Mouse (Mus musculus) lung, embryonic 14.5 days (tissue): ENCODE data around the gene Epn2. TPM values are rescaled to one million over a fixed set of nuclear protein-coding genes. Genes with fewer than 3 reads are reported as not detected.

Experiments
- ATAC-seq: fragments of 200-750 bp; cut with Nextera tagmentation; 2 replicates; pipeline ENCODE4 v1.8.0; 2017; ENCODE audit warnings: mild to moderate bottlenecking, moderate TSS enrichment, moderate library complexity; ENCODE audit not compliant: insufficient read depth
- DNase-seq: peaks from one replicate; pipeline ENCODE4 v3.0.0-alpha.2; 2015
- H3K27ac ChIP-seq: fragments of 300-500 bp; sonication (generic); 2 replicates; pipeline ENCODE4 v1.5.1; 2014; ENCODE audit warnings: low read depth, mild to moderate bottlenecking, moderate library complexity
- H3K27me3 ChIP-seq: fragments of 300-500 bp; sonication (generic); 2 replicates; pipeline ENCODE4 v1.6.1; 2014; ENCODE audit warnings: low read length, control low read depth; ENCODE audit not compliant: insufficient read depth
- H3K36me3 ChIP-seq: fragments of 300-500 bp; sonication (generic); 2 replicates; pipeline ENCODE4 v1.6.1; 2014; ENCODE audit warnings: control low read depth; ENCODE audit not compliant: insufficient read depth
- H3K4me1 ChIP-seq: fragments of 300-500 bp; sonication (generic); 2 replicates; pipeline ENCODE4 v1.6.1; 2014; ENCODE audit warnings: antibody characterized with exemption, control low read depth; ENCODE audit not compliant: insufficient read depth
- H3K4me2 ChIP-seq: fragments of 300-500 bp; sonication (generic); 2 replicates; pipeline ENCODE4 v1.6.1; 2014; ENCODE audit warnings: mild to moderate bottlenecking
- H3K4me3 ChIP-seq: fragments of 300-500 bp; sonication (generic); 2 replicates; pipeline ENCODE4 v1.5.1; 2014; ENCODE audit warnings: low read depth, low read length
- H3K9ac ChIP-seq: fragments of 300-500 bp; sonication (generic); 2 replicates; pipeline ENCODE4 v1.6.1; 2014
- H3K9me3 ChIP-seq: fragments of 300-500 bp; sonication (generic); 2 replicates; pipeline ENCODE4 v1.6.1; 2016; ENCODE audit warnings: low read depth, low read length, control low read depth
- CTCF ChIP-seq: IDR thresholded peaks from 2 replicates; pipeline ENCODE4 v1.5.1; 2016; ENCODE audit warnings: antibody characterized with exemption, low read depth
- WGBS: fragments of 180-500 bp; shearing (Covaris S2); extraction: QIAGEN DNeasy Blood & Tissue Kit; methylation state at CpG from one replicate; pipeline ENCODE4 v1.1.7; 2014; 5-methylcytosine and 5-hydroxymethylcytosine counted together
- polyA plus RNA-seq: library from polyadenylated mRNA; unstranded; fragments of >200 nt; fragmentation: Nextera tagmentation; extraction: Ambion mirVana; gene quantifications from 2 replicates; pipeline ENCODE4 v1.2.1, GENCODE M21; 2014

The Epn2 gene
- polyA plus RNA-seq, 1 experiment from 2014 or later, result 30.0 TPM

GRCm38 (mm10) chr11:61612116-61612635 is 32.7 kb upstream of the Epn2 start:
- H3K27me3 ChIP-seq, result no peaks in the 10 kb centered on the region
- ATAC-seq (no peak), DNase-seq (peak; percentile 67)
- no peak for TF ChIP-seq CTCF
- H3K4me3 ChIP-seq, result no peak overlapping the region
- H3K36me3 ChIP-seq, result no peaks in the 10 kb centered on the region
- H3K27ac ChIP-seq, result no peak overlapping the region
- 38% methylated on average over 4 of the region's 4 CpGs for WGBS
- H3K9ac ChIP-seq, result no peak overlapping the region
- peaks cover 6% of the 10 kb centered on the region; the same call in 1 of the 2 replicates for H3K4me1 ChIP-seq
- no peaks in the 10 kb centered on the region for H3K9me3 ChIP-seq
- H3K4me2 ChIP-seq, result no peak overlapping the region

GRCm38 (mm10) chr11:61611197-61611596 is 31.7 kb upstream of the Epn2 start:
- peaks cover 6% of the 10 kb centered on the region; the same call in 1 of the 2 replicates for H3K4me1 ChIP-seq
- TF ChIP-seq CTCF, result no peak
- no peak overlapping the region for H3K4me2 ChIP-seq
- H3K9me3 ChIP-seq, result no peaks in the 10 kb centered on the region; the same call in 1 of the 2 replicates
- H3K9ac ChIP-seq, result no peak overlapping the region
- H3K27ac ChIP-seq, result no peak overlapping the region
- no peak for DNase-seq
- no peaks in the 10 kb centered on the region for H3K27me3 ChIP-seq
- H3K4me3 ChIP-seq, result no peak overlapping the region
- no peak for ATAC-seq
- H3K36me3 ChIP-seq, result no peaks in the 10 kb centered on the region
- 78% methylated on average over 3 of the region's 3 CpGs for WGBS

- no peaks in the 10 kb centered on the region for H3K36me3 ChIP-seq
- TF ChIP-seq CTCF, result no peak
- no peak overlapping the region for H3K27ac ChIP-seq
- H3K27me3 ChIP-seq, result no peaks in the 10 kb centered on the region
- no peak overlapping the region for H3K4me3 ChIP-seq
- 72% methylated on average over 4 of the region's 4 CpGs for WGBS
- no peak for DNase-seq
- no peak overlapping the region for H3K4me2 ChIP-seq
- no peak overlapping the region for H3K9ac ChIP-seq
- H3K9me3 ChIP-seq, result no peaks in the 10 kb centered on the region; the same call in 1 of the 2 replicates
- no peak for ATAC-seq
- no peaks in the 10 kb centered on the region for H3K4me1 ChIP-seq
Observed at GRCm38 (mm10) chr11:61608072-61608471, 28.6 kb upstream of the Epn2 start.

GRCm38 (mm10) chr11:61602705-61603104 is 23.2 kb upstream of the Epn2 start:
- H3K9me3 ChIP-seq, result no peaks in the 10 kb centered on the region; the same call in 1 of the 2 replicates
- H3K27ac ChIP-seq, result no peak overlapping the region
- no peak overlapping the region for H3K9ac ChIP-seq
- H3K4me1 ChIP-seq, result no peaks in the 10 kb centered on the region
- H3K36me3 ChIP-seq, result no peaks in the 10 kb centered on the region
- H3K4me2 ChIP-seq, result no peak overlapping the region
- no peak for TF ChIP-seq CTCF
- no peaks in the 10 kb centered on the region for H3K27me3 ChIP-seq
- H3K4me3 ChIP-seq, result no peak overlapping the region
- DNase-seq, result no peak
- 88% methylated on average over 7 of the region's 7 CpGs for WGBS
- ATAC-seq, result no peak

GRCm38 (mm10) chr11:61601465-61601864 is 22.0 kb upstream of the Epn2 start:
- Histone ChIP-seq H3K27me3 (no peaks in the 10 kb centered on the region), H3K4me3 (no peak overlapping the region), H3K9me3 (no peaks in the 10 kb centered on the region; the same call in 1 of the 2 replicates), H3K4me2 (no peak overlapping the region), H3K27ac (no peak overlapping the region), H3K4me1 (no peaks in the 10 kb centered on the region), H3K9ac (no peak overlapping the region), H3K36me3 (no peaks in the 10 kb centered on the region)
- TF ChIP-seq CTCF, result no peak
- DNase-seq (peak; percentile 21), ATAC-seq (no peak)
- WGBS, result 42% methylated on average over 3 of the region's 3 CpGs

GRCm38 (mm10) chr11:61598367-61598766 is 18.9 kb upstream of the Epn2 start:
- WGBS, result 51% methylated on average over 6 of the region's 6 CpGs
- no peak for ATAC-seq

GRCm38 (mm10) chr11:61597471-61597870 is 18.0 kb upstream of the Epn2 start:
- Histone ChIP-seq H3K4me3 (no peak overlapping the region), H3K27me3 (no peaks in the 10 kb centered on the region), H3K4me2 (no peak overlapping the region), H3K9ac (no peak overlapping the region), H3K9me3 (no peaks in the 10 kb centered on the region), H3K36me3 (no peaks in the 10 kb centered on the region), H3K27ac (no peak overlapping the region), H3K4me1 (no peaks in the 10 kb centered on the region)
- ATAC-seq, result no peak
- no peak for DNase-seq
- TF ChIP-seq CTCF, result no peak
- WGBS, result 73% methylated on average over 2 of the region's 2 CpGs

More at GRCm38 (mm10) chr11:61598367-61598766, 18.9 kb upstream of the Epn2 start:
- Histone ChIP-seq H3K9me3 (no peaks in the 10 kb centered on the region), H3K4me1 (no peaks in the 10 kb centered on the region), H3K27me3 (no peaks in the 10 kb centered on the region), H3K27ac (no peak overlapping the region), H3K4me2 (no peak overlapping the region), H3K9ac (no peak overlapping the region), H3K36me3 (no peaks in the 10 kb centered on the region), H3K4me3 (no peak overlapping the region)
- no peak for DNase-seq
- TF ChIP-seq CTCF, result no peak
